Mouse (Mus musculus): ENCODE results near the gene Bspry.

Gene Bspry

DNA sequence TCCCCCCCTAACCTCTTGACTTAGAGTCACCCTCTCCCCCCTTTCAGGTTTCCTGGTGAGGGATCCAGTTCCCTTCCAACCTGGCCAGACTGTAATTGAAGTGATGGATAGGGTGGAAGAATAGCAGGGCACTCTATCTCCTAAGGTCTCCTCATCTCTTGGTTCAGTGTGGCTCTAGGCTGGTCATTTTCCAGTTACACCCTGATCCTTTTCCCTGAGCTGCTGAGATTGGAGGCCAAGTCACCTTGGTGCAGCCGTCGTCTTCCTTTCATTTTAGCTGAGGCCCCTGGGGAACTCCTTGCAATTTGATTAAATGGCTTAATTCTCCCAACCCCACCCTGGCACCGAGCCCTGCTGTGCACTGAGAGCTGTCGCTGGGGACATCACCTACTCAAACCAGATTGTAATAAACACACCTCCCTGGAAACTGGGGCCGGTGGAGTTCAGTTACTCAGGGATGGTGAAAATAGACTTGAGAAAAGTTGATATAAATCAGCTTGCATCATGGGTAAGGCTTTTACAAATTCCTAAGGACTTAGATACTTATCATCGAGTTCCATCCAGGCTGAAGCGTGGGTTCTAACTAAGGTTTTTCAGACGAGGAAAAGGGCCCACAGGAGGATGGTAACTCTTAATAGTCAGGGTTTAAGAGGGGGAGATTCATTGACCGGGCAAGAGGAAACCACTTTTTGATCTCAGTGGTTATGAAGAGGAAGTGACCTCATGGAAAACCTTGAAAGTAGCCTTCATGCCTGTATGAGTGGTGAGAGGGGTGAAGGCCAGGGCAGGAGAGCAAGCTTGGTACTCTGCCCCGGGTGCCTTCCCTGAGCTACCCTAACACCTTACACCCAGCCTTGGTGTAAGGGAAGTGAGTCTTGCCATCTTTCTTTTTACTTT lies 1.1 kb downstream of the Bspry start:
- no peak for DNase-seq (ENCODE audit: low spot score)

DNA sequence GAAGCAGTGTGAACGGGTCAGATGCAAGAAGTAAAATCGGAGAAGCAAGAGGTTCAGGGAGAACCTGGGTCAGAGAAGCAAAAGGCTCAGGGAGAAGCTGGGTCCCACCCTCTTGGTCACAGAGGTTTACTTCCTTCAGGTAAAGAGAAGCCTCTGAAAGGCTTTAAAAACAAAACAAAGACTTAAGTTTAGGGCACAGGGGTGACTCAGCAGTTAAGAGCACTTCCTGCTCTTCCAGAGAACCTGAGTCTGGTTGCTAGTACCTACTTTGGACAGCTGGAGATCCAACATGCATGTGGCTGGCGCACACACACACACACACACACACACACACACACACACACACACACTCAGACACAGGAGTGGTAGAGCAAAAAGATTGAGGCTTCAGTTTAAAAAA lies 5.1 kb downstream of the Bspry start:
- DNase-seq (ENCODE audit: low spot score), result no peak

DNA sequence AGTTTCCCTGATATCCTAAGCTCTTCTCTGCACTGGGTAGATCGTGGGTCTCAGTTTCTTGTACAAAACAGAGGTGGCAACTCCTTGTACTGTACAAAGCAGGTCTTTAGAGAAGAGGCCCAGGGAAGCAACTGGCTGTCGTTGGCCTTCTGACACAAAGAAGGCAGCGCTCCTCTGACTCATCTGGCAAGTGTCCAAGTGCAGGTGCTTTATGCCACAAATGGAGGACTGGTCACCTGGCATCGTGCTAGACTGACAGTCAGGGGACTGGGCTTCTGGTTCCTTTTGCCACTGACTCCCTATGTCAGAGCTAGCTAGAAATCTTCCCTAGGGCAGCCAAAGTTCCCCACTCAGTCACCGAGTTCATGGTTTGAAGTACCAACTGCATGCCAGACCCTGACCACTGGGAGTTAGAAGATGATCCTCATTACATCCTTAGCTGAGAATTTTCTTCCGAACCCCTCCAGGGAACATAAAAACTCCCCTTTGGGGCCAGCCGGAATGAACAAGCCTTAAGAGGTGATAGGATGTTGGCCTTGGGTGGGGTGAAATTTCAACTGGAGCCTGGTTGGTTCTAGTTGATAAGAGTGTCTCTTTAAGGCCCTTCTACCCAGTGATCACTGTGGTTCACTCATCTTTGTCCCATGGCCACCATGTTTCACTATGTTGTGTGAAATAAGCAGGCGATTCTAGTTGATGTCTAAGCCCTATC lies 5.8 kb downstream of the Bspry start:
- no peak for DNase-seq (ENCODE audit: low spot score)

DNA sequence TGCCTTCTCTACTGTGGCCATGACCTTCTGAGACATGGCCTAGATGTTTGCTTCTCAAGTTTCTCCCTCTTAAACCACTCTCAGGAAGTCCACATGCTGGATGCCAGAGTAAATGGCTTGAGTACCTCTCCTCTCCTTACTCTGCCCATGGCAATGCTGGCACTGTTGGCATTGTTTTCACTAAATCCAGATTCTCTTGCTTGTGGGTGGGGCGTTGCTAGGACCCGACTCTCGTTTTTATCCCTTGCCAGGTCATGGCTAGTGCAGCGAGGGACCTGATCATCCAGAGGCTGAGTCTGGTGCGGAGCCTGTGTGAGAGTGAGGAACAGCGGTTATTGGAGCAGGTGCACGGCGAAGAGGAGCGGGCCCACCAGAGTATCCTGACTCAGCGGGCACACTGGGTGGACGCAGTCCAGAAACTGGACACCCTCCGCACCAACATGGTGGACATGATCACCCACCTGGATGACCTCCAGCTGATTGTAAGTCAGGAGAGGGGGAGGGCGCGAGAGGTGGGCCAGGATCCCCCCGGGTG lies 6.4 kb downstream of the Bspry start:
- DNase-seq (ENCODE audit: low spot score), result no peak

DNA sequence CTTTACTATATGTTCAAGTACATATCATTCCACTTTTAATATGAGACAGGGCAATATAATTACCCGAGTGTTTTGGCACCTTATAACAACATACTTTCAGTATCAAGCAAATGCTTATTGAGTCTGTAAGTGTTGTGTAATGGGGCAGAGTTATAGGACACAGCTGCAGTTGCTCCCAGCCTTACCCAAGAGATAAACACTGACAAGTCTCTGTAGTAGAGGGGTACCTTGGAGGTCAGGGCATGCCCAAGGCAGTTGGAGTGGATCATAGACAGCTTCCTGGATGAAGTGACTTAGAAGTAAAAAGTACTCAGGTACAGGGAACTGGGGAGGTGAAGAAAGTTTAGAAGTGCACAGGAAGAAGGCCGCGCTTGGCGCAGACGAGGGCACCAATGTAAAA lies 7.3 kb downstream of the Bspry start:
- DNase-seq (ENCODE audit: low spot score), result no peak

DNA sequence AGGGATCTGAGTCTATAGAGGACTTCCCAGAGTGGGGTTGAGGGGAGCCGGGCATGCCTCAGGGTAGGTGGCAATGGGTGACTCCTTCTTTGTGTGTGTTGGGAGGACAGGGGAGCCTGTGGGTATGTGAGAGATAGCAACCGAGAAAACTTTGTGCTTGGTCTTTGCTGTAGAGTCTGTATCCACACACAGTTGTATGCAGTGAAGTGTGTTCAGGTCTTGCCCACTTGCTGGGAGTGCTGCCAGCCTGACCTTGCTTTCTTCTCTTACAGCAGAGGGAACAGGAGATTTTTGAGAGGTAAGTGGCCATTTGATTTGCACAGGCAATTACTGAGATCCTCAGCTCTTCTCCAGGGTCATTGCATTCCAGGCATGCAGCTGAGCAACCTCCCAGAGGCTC lies 8.1 kb downstream of the Bspry start:
- DNase-seq (ENCODE audit: low spot score), result no peak

DNA sequence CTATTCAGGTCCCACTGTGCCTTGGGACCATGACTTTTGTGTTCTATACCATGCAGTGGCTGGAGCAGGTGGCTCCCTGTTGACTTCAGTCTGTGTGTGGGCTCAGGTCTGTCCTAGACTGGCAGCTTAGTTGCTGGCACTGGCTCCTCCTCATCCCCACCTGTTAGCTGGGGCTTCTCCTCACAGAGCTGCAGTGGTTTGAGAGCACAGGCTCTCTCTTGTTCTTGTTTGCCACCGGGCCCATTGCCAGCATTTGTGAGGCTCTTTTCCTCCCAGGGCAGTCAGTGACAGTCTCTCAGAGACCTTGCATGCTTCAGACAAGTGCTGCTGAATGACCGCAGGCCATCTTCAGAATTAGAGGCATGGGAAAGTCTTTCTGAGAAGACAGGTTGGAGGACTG lies 12.8 kb downstream of the Bspry start:
- DNase-seq (ENCODE audit: low spot score), result no peak

DNA sequence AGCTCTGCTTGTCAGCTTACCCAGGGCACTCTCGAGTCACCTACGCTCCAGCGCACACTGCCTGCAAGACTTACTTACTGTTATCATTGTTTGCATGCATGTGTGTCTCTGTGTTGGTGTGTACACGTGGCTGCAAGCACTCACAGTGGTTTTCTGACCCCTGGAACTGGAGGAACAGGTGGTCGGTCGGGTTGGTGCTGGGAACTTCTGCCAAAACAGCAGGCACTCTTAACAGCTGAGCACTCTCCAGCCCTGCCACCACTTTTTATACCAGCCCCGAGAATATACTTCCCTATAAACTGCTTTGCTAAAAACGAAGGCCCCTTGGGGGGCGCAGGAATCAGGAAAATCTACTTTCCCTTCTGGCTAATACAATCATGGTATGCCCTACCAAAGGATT lies 14.4 kb downstream of the Bspry start:
- DNase-seq (ENCODE audit: low spot score), result no peak

DNA sequence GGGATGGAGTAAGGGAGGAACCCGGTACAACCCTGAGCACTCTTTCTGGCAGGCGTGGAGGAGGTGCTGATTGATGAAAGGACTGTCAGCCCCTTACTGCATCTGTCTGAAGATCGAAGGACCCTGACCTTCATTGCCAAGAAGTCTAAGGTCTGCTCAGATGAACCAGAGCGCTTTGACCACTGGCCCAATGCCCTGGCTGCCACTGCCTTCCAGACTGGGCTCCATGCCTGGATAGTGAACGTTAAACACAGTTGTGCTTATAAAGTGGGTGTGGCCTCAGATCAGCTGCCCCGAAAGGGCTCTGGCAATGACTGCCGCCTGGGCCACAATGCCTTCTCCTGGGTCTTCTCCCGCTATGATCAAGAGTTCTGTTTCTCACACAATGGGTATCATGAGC lies 16.1 kb downstream of the Bspry start:
- DNase-seq (ENCODE audit: low spot score), result no peak

DNA sequence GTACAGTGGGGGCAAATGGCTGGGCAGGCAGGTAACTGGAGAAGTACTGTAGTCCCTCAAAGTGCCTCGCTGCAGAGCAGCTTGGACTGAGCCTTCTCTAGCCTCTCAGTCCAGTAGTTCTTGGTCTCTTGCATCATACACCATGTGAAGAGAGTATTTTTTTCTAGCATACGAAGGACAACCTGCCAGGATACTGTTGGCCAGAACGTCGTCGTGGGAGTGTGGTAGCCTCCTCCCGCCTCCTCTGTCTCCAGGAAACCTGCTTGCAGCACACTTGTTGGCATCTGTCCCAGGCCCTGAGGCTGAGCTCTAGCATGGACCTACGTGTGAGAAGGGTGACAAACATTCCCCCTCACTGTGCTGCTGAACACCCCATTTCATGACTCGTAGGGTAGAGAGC lies 17.0 kb downstream of the Bspry start:
- DNase-seq (ENCODE audit: low spot score), result no peak

DNA sequence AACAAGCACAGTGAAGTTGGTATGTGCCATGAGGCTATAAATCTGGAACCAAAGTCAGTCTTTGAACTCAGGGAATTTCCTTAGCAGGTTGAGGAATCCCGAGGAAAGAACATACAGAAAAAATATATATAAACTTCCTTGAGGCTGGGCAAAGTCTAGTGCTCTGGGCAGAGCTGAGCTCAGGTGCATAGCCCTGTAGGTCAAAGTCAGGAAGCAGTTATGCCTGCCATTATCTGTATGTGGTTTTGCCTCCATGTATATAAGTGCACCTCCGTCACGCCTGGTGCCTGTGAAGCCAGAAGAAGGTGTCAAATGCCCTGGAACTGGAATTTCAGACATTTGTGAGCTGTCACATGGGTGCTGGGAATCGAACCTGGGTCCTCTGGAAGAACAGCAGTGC lies 20.9 kb downstream of the Bspry start:
- no peak for DNase-seq (ENCODE audit: low spot score)

DNA sequence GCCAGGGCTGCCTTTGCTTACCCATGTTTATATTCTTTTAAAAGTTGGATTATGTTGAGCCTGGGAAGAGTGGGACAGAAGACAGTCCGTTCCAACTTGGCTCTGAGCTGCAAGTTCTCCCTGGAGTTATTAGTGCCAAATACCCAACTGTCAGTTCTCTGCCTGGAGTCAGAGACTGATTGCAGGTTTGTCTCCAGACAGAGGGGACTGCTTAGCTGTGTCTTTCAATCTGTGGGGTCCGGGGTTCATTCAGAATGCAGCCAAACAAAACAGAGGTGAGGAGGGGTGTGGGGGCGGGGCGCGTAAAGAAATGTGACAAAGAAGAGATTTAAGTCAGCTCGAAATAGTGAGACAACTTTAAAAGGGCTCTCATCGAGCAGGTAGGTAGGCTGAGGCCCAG lies 21.7 kb downstream of the Bspry start:
- no peak for DNase-seq (ENCODE audit: low spot score)

DNA sequence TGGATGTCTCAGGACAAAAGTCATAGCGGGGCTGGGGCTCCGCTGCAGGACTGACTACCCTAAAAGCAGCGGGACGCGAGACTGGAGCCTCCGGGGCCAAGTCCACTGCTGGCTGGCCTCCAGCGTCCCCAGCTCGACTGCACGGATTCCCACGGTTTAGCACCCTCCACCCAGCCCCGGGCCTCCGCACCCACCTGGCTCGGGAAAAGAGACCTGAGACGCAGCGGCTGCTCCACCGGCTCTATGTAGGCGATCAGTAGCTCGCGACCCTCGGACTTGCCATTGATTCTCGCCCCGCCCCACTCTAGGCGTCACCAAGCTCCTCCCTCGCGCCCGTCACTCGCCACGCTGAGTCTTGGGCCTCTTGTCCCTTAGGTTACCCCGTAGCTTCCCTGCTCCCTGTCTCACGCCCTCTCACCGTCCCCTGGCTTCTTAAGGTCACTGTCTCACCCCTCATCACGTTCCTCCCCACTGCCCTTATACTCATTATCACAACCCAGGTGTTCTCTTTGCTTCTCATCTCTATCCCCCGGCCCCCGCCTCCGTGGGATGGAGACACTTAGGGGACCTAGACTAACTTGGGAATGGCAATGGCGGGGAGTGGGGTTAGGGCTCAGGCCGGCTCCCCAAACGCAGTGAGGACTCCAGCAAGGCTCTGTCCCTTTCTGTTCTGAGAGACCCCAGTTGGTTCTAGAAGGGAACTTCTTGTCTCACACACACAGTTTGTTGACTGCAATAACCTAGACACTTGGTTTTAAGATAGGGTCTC lies 22.3 kb downstream of the Bspry start:
- DNase-seq (ENCODE audit: low spot score), result peak; percentile 95

DNA sequence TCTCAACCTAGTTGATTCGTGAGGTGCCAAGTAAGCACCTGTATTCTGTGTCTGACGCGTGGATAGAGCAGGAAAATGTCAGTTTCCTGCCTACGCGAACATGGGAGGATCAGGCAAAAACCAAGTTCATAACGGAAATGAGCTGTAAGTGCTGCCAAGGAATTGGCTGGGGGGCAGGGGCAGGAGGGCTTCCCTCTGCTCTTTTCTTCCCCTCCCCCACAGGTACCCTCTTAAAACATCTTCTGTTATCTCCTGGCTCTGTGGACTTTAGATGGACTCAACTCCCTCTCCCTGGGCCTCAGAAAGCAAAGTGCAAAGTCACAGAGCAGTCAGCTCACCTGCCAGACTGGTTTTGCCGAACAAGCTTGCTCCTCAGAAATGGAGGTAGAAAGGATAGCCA lies 23.1 kb downstream of the Bspry start:
- peak; percentile 84 for DNase-seq (ENCODE audit: low spot score)

DNA sequence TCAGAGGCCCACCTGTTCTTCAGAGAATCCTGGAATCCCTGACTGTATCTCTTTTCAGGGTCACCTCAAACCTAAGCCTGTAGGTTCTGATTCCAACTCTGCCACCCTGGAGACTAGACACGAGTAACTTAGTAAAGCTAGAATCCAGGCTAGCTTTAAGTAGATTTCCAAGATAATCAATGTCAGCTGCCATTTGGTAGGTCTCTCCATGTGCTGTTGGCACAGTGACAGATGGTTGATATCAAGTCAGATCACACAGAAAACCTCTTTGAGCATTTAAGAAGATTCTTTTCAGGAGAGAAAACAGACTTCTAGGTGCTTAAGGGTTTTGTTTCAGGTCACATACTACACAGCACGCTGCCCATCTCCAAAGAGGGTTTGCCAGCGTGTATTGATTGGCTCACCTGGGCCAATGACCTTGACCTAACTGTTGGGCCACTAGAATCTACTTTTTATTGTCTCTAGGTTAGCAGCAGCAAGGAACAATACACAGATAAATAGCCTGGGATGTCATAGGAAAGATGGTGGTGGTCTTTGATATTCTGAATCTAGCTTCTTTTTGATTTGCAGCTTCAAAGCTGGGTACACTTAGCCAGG lies 23.6 kb downstream of the Bspry start, which contains the start of gene Hdhd3:
TSS of gene Hdhd3 (minus strand) at position 94 of the 597 bp plus-strand sequence.
- no peak for DNase-seq (ENCODE audit: low spot score)

DNA sequence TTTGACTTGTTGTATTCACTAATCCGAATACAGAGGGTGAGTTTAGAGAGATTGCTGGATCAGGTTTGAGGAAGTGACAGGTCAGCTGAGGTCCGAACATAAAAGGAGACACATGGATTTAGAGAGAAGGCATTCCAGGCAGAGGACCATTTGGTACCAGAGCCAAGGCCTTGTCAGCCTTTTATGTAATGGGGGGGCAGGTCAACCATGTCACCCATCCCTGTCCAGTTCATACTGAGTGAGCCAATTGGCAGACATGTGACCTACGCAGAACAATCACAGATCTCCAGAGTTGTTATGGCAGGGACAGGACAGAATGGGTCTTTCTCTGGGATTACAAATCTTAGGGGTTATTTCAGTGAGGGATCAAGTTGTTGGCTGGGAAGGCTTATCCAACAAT lies 26.1 kb downstream of the Bspry start:
- DNase-seq (ENCODE audit: low spot score), result no peak

DNA sequence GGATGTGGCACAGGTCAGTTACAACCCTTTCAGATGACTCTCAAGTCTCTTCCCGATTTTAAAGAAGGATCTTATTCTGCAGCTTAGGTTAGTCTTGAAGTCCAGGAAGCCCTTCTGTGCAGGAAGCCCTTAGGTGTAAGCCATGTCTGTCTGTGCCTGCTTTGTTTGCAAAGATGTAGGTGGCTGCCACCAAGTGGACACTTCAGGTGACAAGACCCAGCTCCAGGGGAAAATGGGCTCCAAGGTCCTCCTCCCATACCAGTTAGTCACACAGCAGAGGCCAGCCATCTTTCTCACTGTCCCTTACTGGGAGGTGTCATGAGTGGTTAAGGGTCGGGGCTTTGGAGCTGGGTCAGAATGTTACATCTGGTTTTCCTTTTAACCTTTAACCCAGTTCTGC lies 26.9 kb downstream of the Bspry start:
- peak; percentile 59 for DNase-seq (ENCODE audit: low spot score)

DNA sequence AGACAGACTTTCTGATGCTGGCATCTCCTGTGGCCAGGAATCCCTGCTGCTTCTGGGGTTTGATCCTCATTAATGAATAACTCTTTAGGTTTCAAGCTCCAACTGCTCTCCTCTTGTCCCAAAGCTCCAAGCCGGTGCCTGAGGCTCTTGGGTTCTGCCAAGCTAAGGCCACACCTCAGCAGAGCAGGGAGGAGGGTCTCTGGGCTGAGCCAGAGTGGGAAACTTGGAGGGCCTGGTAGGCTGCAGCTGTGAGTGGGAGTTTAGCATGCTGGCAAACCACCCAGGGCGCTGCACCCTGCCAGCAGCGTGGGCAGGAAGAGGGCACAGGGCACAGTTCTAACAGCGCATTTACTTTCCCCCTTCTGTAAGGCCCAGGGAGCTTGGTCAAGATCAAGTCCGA lies 29.0 kb downstream of the Bspry start:
- DNase-seq (ENCODE audit: low spot score), result no peak

DNA sequence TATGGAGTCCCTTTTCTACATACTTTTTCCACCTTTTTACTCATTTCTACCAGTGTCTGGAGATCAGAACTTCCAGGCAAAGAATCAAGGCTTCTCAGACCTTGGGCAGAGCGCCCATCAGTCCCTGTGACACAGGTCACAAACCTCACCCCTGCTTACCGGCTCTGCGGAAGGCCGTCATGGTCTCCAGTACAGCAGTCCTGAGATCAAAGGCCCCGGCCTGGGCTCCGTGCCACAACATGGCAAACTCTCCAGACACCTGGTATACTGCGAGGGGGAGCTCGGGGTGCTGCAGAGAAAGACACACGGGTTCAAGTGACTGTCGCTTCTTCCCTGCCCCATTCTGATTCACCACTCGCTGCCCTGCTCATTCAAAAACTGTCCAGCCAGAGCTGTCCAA lies 30.1 kb downstream of the Bspry start:
- no peak for DNase-seq (ENCODE audit: low spot score)

DNA sequence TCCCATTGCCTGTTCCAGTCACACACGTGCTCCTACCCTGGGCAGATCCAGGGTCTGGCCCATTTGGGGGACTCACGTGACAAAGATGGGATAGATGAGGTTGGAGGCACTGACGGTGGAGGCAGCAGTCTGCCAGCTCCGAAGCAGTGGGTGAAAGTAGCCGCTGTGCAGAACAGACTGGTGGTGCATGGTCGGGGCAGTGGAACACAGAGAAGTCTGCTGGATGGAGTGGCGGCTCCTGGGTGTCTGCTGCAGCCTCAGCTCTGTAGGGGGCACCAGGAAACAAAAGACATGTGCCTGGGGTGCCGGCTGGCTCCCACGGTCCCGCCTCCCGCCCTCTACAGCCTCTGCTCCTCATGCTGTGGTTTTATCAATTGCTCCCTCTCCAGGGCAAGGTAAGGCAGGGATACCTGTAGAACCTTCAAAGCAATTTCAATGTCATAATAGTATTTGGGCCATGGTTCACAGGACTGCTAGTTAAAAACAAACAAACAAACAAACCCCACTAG lies 34.2 kb downstream of the Bspry start:
- no peak for DNase-seq (ENCODE audit: low spot score)

DNA sequence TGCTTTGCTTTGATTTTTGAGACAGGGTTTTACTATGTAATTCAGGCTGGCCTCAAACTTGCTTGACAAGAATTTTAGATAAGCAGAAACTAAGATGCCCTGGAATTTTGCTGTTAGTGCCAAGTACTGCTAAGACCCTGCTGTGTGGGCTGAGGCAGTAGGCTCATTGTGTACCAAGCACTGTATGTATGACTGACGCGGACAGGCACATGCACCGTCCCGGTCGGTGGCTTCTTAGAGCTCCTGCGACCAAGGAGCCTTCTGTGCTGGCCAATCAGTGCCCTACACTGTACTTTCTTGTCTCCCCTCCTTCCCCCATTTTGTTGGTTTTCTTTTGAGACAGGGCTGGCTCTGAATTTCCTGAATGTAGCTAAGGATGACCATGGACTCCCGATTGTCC lies 35.1 kb downstream of the Bspry start:
- no peak for DNase-seq (ENCODE audit: low spot score)

DNA sequence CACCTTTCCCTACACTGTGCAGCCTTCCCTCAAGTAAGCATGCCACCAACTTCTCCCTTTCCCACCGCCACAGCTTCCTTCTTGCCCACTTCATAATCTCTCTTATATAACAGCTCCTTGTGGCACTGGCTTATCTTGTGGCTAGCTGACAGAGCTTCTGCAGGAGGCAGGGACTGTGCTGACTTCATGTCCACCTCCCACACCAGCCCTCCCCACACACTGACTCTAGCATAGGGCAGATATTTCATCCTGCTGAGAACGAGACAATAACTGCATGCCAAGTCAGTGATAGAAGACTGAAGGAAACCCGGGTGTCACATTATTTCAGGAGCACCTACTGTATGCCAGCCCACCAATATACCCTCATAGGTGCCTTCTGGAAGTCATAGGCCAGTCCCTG lies 35.6 kb downstream of the Bspry start:
- DNase-seq (ENCODE audit: low spot score), result no peak
